In the genomic region with DNA sequence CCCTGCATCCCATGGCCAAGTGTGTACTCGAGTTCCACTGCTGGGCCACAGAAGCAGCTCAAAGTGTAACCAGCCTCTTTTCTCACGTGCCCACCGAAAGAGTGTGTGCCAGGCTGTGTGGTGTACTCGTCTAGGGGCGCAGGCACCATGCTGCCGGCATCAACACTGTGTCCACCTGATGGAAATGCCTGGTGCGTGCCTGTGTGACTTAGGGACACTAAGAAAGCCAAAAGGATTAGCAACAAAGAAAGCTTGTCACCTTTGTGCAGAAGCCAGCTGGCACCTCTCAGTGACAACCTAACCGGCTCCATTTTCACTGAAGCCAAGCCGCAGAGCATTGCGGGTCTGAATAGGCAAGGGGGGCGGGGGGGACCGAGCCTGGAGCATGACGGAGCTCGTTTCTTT, we compare ENCODE assay signal across 10 mouse cellular contexts. TPM values are rescaled to one million over a fixed set of nuclear protein-coding genes. Genes with fewer than 3 reads are reported as not detected.
DNase-seq lines count a peak whose midpoint lies in the region; ATAC-seq lines count a peak whose summit lies in the region.
"Had no signal": no experiment of that assay in that cellular context is flagged by ENCODE, and none has a peak within 500 bp of the region (broad histone marks: within the 10 kb centered on the region; RNA-seq: fewer than 3 reads in every experiment).

No protein-coding gene starts in this region.

- WGBS in hindbrain, embryonic 14.5 days, result 17% methylated on average over 14 of the region's 14 CpGs

- peaks cover 57% of the 10 kb centered on the region for H3K27me3 ChIP-seq in hindbrain, embryonic 14.5 days (ENCODE audit: control insufficient read depth, insufficient read depth, low read length)

- no peaks in the 10 kb centered on the region for H3K36me3 ChIP-seq in hindbrain, embryonic 14.5 days (replicated peaks; ENCODE audit: control insufficient read depth, insufficient read depth)

- 0 out of 2 replicates have a peak overlapping the region, but pooled peaks have one; percentile 20 for H3K27ac ChIP-seq in hindbrain, embryonic 14.5 days

- peaks cover 9% of the 10 kb centered on the region; the same call in 1 of the 2 replicates for H3K4me1 ChIP-seq in hindbrain, embryonic 14.5 days (replicated peaks; ENCODE audit: control insufficient read depth, insufficient read depth, low read length)

- no peak overlapping the region for H3K4me3 ChIP-seq in hindbrain, embryonic 14.5 days (replicated peaks; ENCODE audit: low read length)

- intact Hi-C loops in left cerebral cortex, postnatal 4 days (cut with DNase I), result no loop called here
- intact Hi-C loops in left cerebral cortex, postnatal 10 days (cut with DNase I), result loop anchor here (5.0 kb wide), 1 partner anchor 137 kb away; no protein-coding TSS in a partner anchor

- no peaks in the 10 kb centered on the region for H3K9me3 ChIP-seq in hindbrain, embryonic 14.5 days (ENCODE audit: control insufficient read depth, low read length)

- peak; percentile 87 for DNase-seq in left cerebral cortex, postnatal 4 days
- DNase-seq in left cerebral cortex, postnatal 10 days (ENCODE audit: extremely low spot score in 1 of 2, low spot score in 2 of 2), result no peak
- peak; percentile 25 to 66 for DNase-seq in cerebellum, postnatal 4 days (ENCODE audit: low spot score in 2 of 2)
- DNase-seq in hindbrain, embryonic 14.5 days (ENCODE audit: low spot score), result peak; percentile 44
- DNase-seq in retina, embryonic 14.5 days (ENCODE audit: low spot score), result peak; percentile 69
- no peak for DNase-seq in urinary bladder, postnatal 10 days (ENCODE audit: low spot score)
- DNase-seq: gastrocnemius, postnatal 36 days; kidney, postnatal 36 days; lung, adult 2 months had no signal

- H3K4me2 ChIP-seq in hindbrain, embryonic 14.5 days (replicated peaks), result peak overlapping the region; percentile 15

- H3K9ac ChIP-seq in hindbrain, embryonic 14.5 days, result no peak overlapping the region

- ATAC-seq in hindbrain, embryonic 14.5 days (ENCODE audit: low FRiP score), result peak; percentile 61; the same call in 1 of the 2 replicates
- ATAC-seq in erythroblast, adult 5-6 weeks (replicated peaks; ENCODE audit: low FRiP score, poor library complexity, severe bottlenecking), result no peak

RNA-seq across cellular contexts. Expression of gene Clybl, which starts 49.1 kb away (rescaled TPM):
- 1 to 10 TPM; 6.5 to 8.5 TPM for total RNA-seq in left cerebral cortex, postnatal 4 days (2021)
- total RNA-seq in left cerebral cortex, postnatal 10 days (2021), result 10 to 100 TPM; 19.4 to 20.9 TPM
- 13.1 and 16.3 TPM in 2 replicates for polyA plus RNA-seq in hindbrain, embryonic 14.5 days (2014; fragmentation: Nextera tagmentation; extraction: Ambion mirVana)
- total RNA-seq in erythroblast, adult 5-6 weeks (2015; ENCODE audit: low replicate concordance), result 11.1 and 24.4 TPM in 2 replicates
- 2.6 and 6.8 TPM in 2 replicates for total RNA-seq in erythroblast, adult 5-6 weeks (2017; ENCODE audit: low replicate concordance)

Comparison
In these comparisons a context has a peak if more than half of its experiments do, and no peak if none do; other contexts are left out.
1. DNase-seq: peak in left cerebral cortex, postnatal 4 days (single experiment), cerebellum, postnatal 4 days (2 of 2), hindbrain, embryonic 14.5 days (single experiment) and retina, embryonic 14.5 days (single experiment); none in left cerebral cortex, postnatal 10 days (0 of 2) and urinary bladder, postnatal 10 days (single experiment).